Mouse (Mus musculus) hindbrain, embryonic 14.5 days (tissue): ENCODE results near the gene Naa16. TPM values are rescaled to one million over a fixed set of nuclear protein-coding genes. Genes with fewer than 3 reads are reported as not detected.

Source experiments
- ATAC-seq: fragments of 200-750 bp; cut with Nextera tagmentation; 2 replicates; pipeline ENCODE4 v1.8.0; 2017; ENCODE audit warnings: moderate number of reproducible peaks, mild to moderate bottlenecking, moderate TSS enrichment, moderate library complexity; ENCODE audit not compliant: low FRiP score
- DNase-seq: peaks from one replicate; pipeline ENCODE4 v3.0.0-alpha.2; 2015; ENCODE audit warnings: low spot score
- H3K27ac ChIP-seq: fragments of 300-500 bp; sonication (generic); 2 replicates; pipeline ENCODE4 v1.5.1; 2014; ENCODE audit warnings: mild to moderate bottlenecking, moderate library complexity
- H3K27me3 ChIP-seq: fragments of 300-500 bp; sonication (generic); 2 replicates; pipeline ENCODE4 v1.6.1; 2014; ENCODE audit warnings: mild to moderate bottlenecking, low read length, mixed read lengths; ENCODE audit not compliant: control insufficient read depth, insufficient read depth
- H3K36me3 ChIP-seq: fragments of 300-500 bp; sonication (generic); replicated peaks from 2 replicates; pipeline ENCODE4 v1.6.1; 2014; ENCODE audit not compliant: control insufficient read depth, insufficient read depth
- H3K4me1 ChIP-seq: fragments of 300-500 bp; sonication (generic); replicated peaks from 2 replicates; pipeline ENCODE4 v1.6.1; 2014; ENCODE audit warnings: antibody characterized with exemption, low read length, mixed read lengths; ENCODE audit not compliant: control insufficient read depth, insufficient read depth
- H3K4me2 ChIP-seq: fragments of 300-500 bp; sonication (generic); replicated peaks from 2 replicates; pipeline ENCODE4 v1.6.1; 2014; ENCODE audit warnings: mild to moderate bottlenecking, moderate library complexity
- H3K4me3 ChIP-seq: fragments of 300-500 bp; sonication (generic); replicated peaks from 2 replicates; pipeline ENCODE4 v1.5.1; 2014; ENCODE audit warnings: mild to moderate bottlenecking, low read length
- H3K9ac ChIP-seq: fragments of 300-500 bp; sonication (generic); 2 replicates; pipeline ENCODE4 v1.6.1; 2014
- H3K9me3 ChIP-seq: fragments of 300-500 bp; sonication (generic); 2 replicates; pipeline ENCODE4 v1.6.1; 2016; ENCODE audit warnings: low read length; ENCODE audit not compliant: control insufficient read depth
- WGBS: fragments of 180-500 bp; shearing (Covaris S2); extraction: QIAGEN DNeasy Blood & Tissue Kit; methylation state at CpG from one replicate; pipeline ENCODE4 v1.1.7; 2014; 5-methylcytosine and 5-hydroxymethylcytosine counted together
- polyA plus RNA-seq: library from polyadenylated mRNA; unstranded; fragments of >200 nt; fragmentation: Nextera tagmentation; extraction: Ambion mirVana; gene quantifications from 2 replicates; pipeline ENCODE4 v1.2.1, GENCODE M21; 2014

Gene Naa16
- polyA plus RNA-seq, 1 experiment from 2014 or later: 12.5 TPM

DNA sequence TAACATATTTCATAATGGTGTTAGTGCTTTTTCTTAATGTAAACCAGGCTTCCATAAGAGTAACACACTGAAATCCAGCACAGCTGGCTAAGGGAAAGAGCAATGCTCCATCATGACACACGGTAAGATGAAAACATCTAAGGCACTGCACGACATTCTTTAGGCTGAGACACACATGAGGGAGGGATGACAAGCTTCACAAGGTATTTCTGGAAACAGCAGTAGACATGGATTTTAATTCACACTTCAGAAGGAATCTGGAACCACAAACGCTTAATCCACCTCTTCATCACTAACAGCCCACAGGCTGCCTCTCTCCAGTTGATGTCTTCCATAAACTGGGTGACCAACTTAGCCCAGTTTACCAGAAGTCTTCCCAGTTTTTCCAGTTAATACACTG, 44.2 kb downstream of the Naa16 start:
- H3K4me1 ChIP-seq: no peaks in the 10 kb centered on the region
- 0 out of 2 replicates have a peak, but pooled peaks cover 4% of the 10 kb centered on the region for H3K9me3 ChIP-seq
- H3K36me3 ChIP-seq: peaks cover 20% of the 10 kb centered on the region
- no peaks in the 10 kb centered on the region for H3K27me3 ChIP-seq
- H3K4me2 ChIP-seq: no peak overlapping the region
- H3K27ac ChIP-seq: no peak overlapping the region
- WGBS: 93% methylated on average over 3 of the region's 3 CpGs
- no peak for DNase-seq
- no peak for ATAC-seq
- no peak overlapping the region for H3K9ac ChIP-seq
- H3K4me3 ChIP-seq: no peak overlapping the region

DNA sequence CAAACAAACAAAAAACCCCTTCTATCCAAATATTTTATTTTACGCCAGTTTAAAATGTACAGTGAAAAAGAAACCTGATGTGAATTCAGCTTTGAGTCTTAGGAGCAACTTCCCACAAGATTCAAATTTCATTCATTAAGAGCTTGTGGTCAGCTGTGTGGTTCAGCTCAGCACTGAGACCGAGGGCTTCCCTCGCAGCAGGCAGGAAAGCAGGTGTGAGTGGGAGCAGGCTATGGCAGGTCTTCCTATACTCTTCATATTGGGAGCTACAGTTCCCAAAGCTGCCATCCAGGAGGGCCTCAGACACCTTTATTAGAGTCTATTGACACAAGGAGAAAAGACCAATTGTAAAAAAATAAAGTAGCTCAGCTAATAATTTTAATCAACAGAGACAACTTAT, 55.0 kb downstream of the Naa16 start:
- Histone ChIP-seq H3K36me3 (peaks cover 38% of the 10 kb centered on the region), H3K27me3 (no peaks in the 10 kb centered on the region), H3K4me1 (peaks cover 5% of the 10 kb centered on the region; the same call in 1 of the 2 replicates), H3K9me3 (no peaks in the 10 kb centered on the region), H3K4me3 (no peak overlapping the region), H3K27ac (no peak overlapping the region), H3K4me2 (no peak overlapping the region), H3K9ac (no peak overlapping the region)
- WGBS: 96% methylated on average over 3 of the region's 3 CpGs
- DNase-seq (no peak), ATAC-seq (no peak)

DNA sequence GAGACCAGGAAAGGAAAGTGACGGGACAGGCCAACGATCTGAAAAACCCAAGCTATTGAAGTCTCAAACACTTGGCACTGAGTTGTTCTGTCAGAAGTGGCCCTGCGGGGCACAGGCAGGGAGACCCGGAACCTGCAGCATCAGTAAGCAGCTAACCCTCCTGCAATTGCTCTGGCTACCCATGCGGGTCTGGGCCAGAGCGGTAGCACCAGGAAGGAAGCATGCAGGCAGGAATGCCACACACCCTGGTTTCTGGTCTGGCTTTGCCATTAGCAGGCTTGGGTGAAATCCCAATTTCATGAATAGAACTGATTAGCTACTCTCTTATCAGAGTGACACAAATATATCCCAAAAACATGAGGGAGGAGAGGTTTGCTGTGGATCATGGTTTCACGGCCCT, 58.6 kb downstream of the Naa16 start:
- ATAC-seq: no peak
- H3K4me3 ChIP-seq: no peak overlapping the region
- H3K9ac ChIP-seq: no peak overlapping the region
- no peak overlapping the region for H3K4me2 ChIP-seq
- DNase-seq: no peak
- peaks cover 15% of the 10 kb centered on the region for H3K36me3 ChIP-seq
- 69% methylated on average over 7 of the region's 7 CpGs for WGBS
- peak overlapping the region; percentile 14; the same call in 1 of the 2 replicates for H3K27ac ChIP-seq
- no peaks in the 10 kb centered on the region for H3K27me3 ChIP-seq
- H3K9me3 ChIP-seq: no peaks in the 10 kb centered on the region
- H3K4me1 ChIP-seq: peaks cover 5% of the 10 kb centered on the region; the same call in 1 of the 2 replicates

DNA sequence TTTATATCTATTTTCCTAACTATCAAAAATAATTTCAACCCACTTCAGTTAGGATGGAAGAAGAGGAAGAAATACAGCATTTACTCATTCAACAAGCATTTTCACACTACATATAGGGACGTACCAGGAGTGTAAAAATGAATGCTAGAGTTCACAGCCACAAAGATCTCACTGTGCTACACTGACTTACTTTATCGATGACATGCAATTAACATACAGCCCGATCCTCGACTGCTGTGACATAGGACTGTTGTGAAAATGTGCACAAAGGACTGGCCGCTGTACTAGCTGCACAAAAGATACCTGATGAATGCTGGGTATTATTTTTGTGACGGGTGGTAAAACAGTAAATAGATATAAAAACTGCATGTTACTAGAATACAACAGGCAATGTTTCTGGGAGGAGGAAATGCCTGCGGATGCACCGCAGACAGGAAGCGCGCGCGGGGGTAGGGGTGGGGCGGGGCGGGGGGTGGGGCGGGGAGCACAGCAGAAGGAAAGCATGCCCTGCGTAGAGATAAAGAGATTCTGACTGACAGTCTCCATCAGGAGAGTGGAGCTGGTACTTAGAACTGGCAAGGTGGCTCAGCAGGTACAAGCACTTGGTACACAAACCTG, 59.5 kb downstream of the Naa16 start:
- ATAC-seq: peak; percentile 56; the same call in 1 of the 2 replicates
- 51% methylated on average over 16 of the region's 16 CpGs for WGBS
- peaks cover 6% of the 10 kb centered on the region for H3K36me3 ChIP-seq
- DNase-seq: peak; percentile 26
- H3K27ac ChIP-seq: no peak overlapping the region
- H3K4me2 ChIP-seq: peak overlapping the region; percentile 41
- H3K9me3 ChIP-seq: no peaks in the 10 kb centered on the region
- no peaks in the 10 kb centered on the region for H3K27me3 ChIP-seq
- H3K9ac ChIP-seq: peak overlapping the region; percentile 45; the same call in 1 of the 2 replicates
- peaks cover 5% of the 10 kb centered on the region; the same call in 1 of the 2 replicates for H3K4me1 ChIP-seq
- peak overlapping the region; percentile 17; the same call in 1 of the 2 replicates for H3K4me3 ChIP-seq

DNA sequence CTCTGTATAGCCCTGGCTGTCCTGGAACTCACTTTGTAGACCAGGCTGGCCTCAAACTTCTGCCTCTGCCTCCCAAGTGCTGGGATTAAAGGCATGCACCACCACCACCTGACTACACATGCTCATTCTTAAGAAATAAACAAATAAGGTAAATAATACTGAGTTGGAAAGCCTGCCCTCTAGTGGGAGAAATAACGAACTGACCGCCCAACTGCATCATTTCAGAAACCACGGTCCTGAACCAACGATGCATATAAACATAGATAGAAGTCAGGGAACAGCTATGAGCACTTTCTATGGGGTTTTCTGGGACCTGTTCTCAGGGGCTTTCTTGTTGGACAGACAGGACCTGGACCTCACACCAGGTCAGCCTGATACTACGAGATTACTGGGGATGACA, 63.5 kb downstream of the Naa16 start:
- Histone ChIP-seq H3K27ac (no peak overlapping the region), H3K9me3 (no peaks in the 10 kb centered on the region), H3K9ac (no peak overlapping the region), H3K4me2 (no peak overlapping the region), H3K36me3 (no peaks in the 10 kb centered on the region), H3K4me1 (peaks cover 5% of the 10 kb centered on the region; the same call in 1 of the 2 replicates), H3K27me3 (no peaks in the 10 kb centered on the region), H3K4me3 (no peak overlapping the region)
- no peak; the same call in 1 of the 2 replicates for ATAC-seq
- WGBS: 35% methylated on average over 5 of the region's 5 CpGs
- peak; percentile 70 for DNase-seq

DNA sequence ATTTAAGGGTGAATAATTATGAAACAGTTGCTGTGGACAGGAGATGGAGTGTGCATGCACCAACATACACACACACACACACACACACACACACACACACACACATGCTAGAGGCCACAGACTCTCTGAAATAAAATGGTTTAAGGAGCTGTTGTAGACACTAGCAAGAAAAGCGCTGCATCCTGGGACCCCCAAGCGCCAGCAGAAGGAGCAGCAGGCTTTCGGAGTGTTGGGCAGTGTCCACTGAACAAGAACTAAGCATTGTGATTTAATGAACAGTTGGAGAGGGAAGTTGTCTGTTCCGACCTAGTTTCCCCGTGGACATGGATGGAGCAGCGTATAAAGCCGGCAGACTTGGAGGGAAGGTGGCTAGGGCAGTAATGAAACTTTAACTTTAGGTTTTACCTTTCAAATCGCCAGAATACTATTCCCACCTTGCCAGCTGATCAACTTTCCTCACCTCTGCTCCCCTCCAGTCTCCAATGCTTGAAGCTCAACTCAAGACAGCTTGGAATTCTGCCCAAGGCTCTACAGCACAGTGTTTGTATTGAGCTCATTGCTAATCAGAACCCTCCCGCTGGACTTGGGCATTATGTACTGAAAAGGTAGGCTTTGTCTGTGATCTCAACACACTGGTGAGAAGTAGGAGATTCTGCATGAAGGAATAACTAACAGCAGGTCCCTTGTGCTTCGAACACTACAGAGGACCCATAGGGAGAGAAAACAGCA, 66.3 kb downstream of the Naa16 start:
- no peak overlapping the region for H3K4me2 ChIP-seq
- no peaks in the 10 kb centered on the region for H3K4me1 ChIP-seq
- H3K4me3 ChIP-seq: no peak overlapping the region
- H3K27ac ChIP-seq: no peak overlapping the region
- H3K9ac ChIP-seq: no peak overlapping the region
- ATAC-seq: no peak
- no peaks in the 10 kb centered on the region for H3K9me3 ChIP-seq
- H3K36me3 ChIP-seq: no peaks in the 10 kb centered on the region
- DNase-seq: no peak
- 83% methylated on average over 10 of the region's 10 CpGs for WGBS
- no peaks in the 10 kb centered on the region for H3K27me3 ChIP-seq

DNA sequence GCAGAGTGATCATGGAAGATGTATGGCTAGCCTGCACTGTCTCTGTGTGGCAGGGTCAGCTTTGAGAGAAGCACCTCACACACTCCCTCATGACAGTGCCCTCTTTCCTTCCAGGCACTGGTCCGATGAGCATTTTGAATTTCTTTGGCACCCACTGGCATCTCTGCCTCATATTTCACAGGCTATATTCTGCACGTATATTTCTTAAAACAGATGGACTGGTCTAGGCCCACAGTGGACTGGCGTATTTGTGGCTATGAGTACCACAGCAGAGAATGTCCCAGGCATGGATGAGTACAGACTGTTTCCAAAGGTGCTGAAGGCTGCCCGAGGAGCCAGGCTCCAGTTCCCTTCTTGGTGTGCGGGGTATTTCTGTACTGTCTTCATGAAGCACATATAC, 68.7 kb downstream of the Naa16 start:
- WGBS: 91% methylated on average over 5 of the region's 5 CpGs

DNA sequence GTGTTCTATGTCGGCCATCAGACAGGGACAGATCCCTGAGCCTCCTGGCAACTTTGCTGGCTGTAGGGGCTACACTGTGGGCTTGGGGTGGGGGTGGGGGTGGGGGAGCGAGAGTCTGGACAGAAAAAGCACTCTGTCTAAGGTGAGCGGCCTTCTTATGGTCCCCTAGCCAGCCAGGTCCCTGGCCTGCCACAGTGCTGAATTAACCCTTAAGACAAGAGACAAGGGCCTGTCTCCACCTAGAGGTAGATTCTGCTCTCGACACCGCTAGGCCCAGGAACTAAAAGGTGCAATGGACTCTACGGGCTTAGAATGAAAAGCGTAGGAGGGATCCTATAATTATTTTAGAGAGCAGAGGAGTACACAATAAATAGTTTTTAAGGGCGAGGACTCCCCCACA, 69.4 kb downstream of the Naa16 start:
- ATAC-seq: peak; percentile 70; the same call in 1 of the 2 replicates
- no peak overlapping the region for H3K4me3 ChIP-seq
- no peak overlapping the region for H3K4me2 ChIP-seq
- no peak overlapping the region for H3K9ac ChIP-seq
- 31% methylated on average over 8 of the region's 8 CpGs for WGBS
- no peak for DNase-seq
- no peaks in the 10 kb centered on the region for H3K4me1 ChIP-seq
- no peaks in the 10 kb centered on the region for H3K9me3 ChIP-seq
- no peaks in the 10 kb centered on the region for H3K27me3 ChIP-seq
- H3K27ac ChIP-seq: no peak overlapping the region
- H3K36me3 ChIP-seq: no peaks in the 10 kb centered on the region

More for the DNA sequence above, 68.7 kb downstream of the Naa16 start:
- no peak overlapping the region for H3K4me3 ChIP-seq
- H3K27me3 ChIP-seq: no peaks in the 10 kb centered on the region
- DNase-seq: no peak
- H3K36me3 ChIP-seq: no peaks in the 10 kb centered on the region
- no peak overlapping the region for H3K4me2 ChIP-seq
- no peak overlapping the region for H3K9ac ChIP-seq
- no peak for ATAC-seq
- no peak overlapping the region for H3K27ac ChIP-seq
- no peaks in the 10 kb centered on the region for H3K9me3 ChIP-seq
- H3K4me1 ChIP-seq: no peaks in the 10 kb centered on the region

DNA sequence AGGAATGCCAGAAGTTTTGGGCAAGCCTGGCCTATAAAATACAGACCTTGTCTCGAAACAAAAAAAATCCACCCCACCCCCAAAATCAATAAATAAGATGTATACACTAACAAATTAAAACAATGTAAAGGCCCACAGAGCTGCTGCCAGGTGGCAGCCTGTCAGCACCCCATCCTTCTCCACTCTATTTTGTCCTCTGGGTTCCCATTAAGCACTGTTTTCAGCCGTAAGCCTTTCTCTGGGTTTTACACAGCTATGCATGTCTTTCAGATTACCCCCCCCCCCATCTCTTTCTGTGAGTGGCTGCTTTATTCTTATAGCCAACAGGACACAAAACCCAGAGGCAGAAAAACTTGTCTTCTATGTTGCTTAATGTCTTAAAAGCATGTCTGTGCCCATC, 73.0 kb downstream of the Naa16 start:
- DNase-seq: no peak
- WGBS: 67% methylated on average over 2 of the region's 2 CpGs
- H3K27ac ChIP-seq: no peak overlapping the region

More for the DNA sequence above, 73.0 kb downstream of the Naa16 start:
- ATAC-seq: no peak
- no peaks in the 10 kb centered on the region for H3K9me3 ChIP-seq
- no peak overlapping the region for H3K4me3 ChIP-seq
- no peak overlapping the region for H3K4me2 ChIP-seq
- H3K9ac ChIP-seq: no peak overlapping the region
- no peaks in the 10 kb centered on the region for H3K27me3 ChIP-seq
- H3K36me3 ChIP-seq: no peaks in the 10 kb centered on the region
- no peaks in the 10 kb centered on the region for H3K4me1 ChIP-seq
